Mouse (Mus musculus): ENCODE measurements around the gene Thsd7a. TPM values are rescaled to one million over a fixed set of nuclear protein-coding genes. Genes with fewer than 3 reads are reported as not detected.

Gene Thsd7a
- polyA plus RNA-seq, 1 experiment: 2.4 TPM

GRCm38 (mm10) chr6:12575619-12576216 lies 173.5 kb downstream of the Thsd7a start:
- H3K27ac ChIP-seq (ENCODE audit: insufficient read depth, low read length): no peak overlapping the region
- no peaks in the 10 kb centered on the region for H3K9me3 ChIP-seq (replicated peaks; ENCODE audit: control insufficient read depth, insufficient read depth, low read length, poor library complexity, severe bottlenecking)
- H3K9ac ChIP-seq (ENCODE audit: low read depth, poor library complexity, severe bottlenecking): no peak overlapping the region
- no peak overlapping the region for H3K4me3 ChIP-seq (ENCODE audit: low read depth, low read length)
- H3K36me3 ChIP-seq (ENCODE audit: control insufficient read depth, insufficient read depth, low read length, poor library complexity, severe bottlenecking): no peaks in the 10 kb centered on the region
- TF ChIP-seq CTCF (IDR thresholded peaks at IDR 0.05; ENCODE audit: low read depth, low read length) (no peak), POLR2A (IDR thresholded peaks at IDR 0.05; ENCODE audit: insufficient read depth, low read length) (no peak), EP300 (IDR thresholded peaks at IDR 0.05; ENCODE audit: insufficient read depth, low read depth, low read length) (no peak)
- no peaks in the 10 kb centered on the region for H3K27me3 ChIP-seq (ENCODE audit: control insufficient read depth, insufficient read depth, low read length, poor library complexity, severe bottlenecking)
- no peaks in the 10 kb centered on the region for H3K4me1 ChIP-seq (ENCODE audit: control insufficient read depth, insufficient read depth, low read length)

- H3K9me3 ChIP-seq (replicated peaks; ENCODE audit: control insufficient read depth, insufficient read depth, low read length, poor library complexity, severe bottlenecking): no peaks in the 10 kb centered on the region
- no peak overlapping the region for H3K27ac ChIP-seq (ENCODE audit: insufficient read depth, low read length)
- H3K4me3 ChIP-seq (ENCODE audit: low read depth, low read length): no peak overlapping the region
- H3K36me3 ChIP-seq (ENCODE audit: control insufficient read depth, insufficient read depth, low read length, poor library complexity, severe bottlenecking): no peaks in the 10 kb centered on the region
- TF ChIP-seq POLR2A (IDR thresholded peaks at IDR 0.05; ENCODE audit: insufficient read depth, low read length): no peak
- no peak for TF ChIP-seq CTCF (IDR thresholded peaks at IDR 0.05; ENCODE audit: low read depth, low read length)
- TF ChIP-seq EP300 (IDR thresholded peaks at IDR 0.05; ENCODE audit: insufficient read depth, low read depth, low read length): no peak
- H3K27me3 ChIP-seq (ENCODE audit: control insufficient read depth, insufficient read depth, low read length, poor library complexity, severe bottlenecking): no peaks in the 10 kb centered on the region
- H3K9ac ChIP-seq (ENCODE audit: low read depth, poor library complexity, severe bottlenecking): no peak overlapping the region
- H3K4me1 ChIP-seq (ENCODE audit: control insufficient read depth, insufficient read depth, low read length): no peaks in the 10 kb centered on the region
Measured at GRCm38 (mm10) chr6:12572202-12572601, 177.0 kb downstream of the Thsd7a start.

- TF ChIP-seq POLR2A (IDR thresholded peaks at IDR 0.05; ENCODE audit: insufficient read depth, low read length): no peak
- TF ChIP-seq EP300 (IDR thresholded peaks at IDR 0.05; ENCODE audit: insufficient read depth, low read depth, low read length): no peak
- TF ChIP-seq CTCF (IDR thresholded peaks at IDR 0.05; ENCODE audit: low read depth, low read length): no peak
- Histone ChIP-seq H3K9me3 (replicated peaks; ENCODE audit: control insufficient read depth, insufficient read depth, low read length, poor library complexity, severe bottlenecking) (no peaks in the 10 kb centered on the region), H3K4me3 (ENCODE audit: low read depth, low read length) (no peak overlapping the region), H3K27me3 (ENCODE audit: control insufficient read depth, insufficient read depth, low read length, poor library complexity, severe bottlenecking) (no peaks in the 10 kb centered on the region), H3K36me3 (ENCODE audit: control insufficient read depth, insufficient read depth, low read length, poor library complexity, severe bottlenecking) (no peaks in the 10 kb centered on the region), H3K27ac (ENCODE audit: insufficient read depth, low read length) (no peak overlapping the region), H3K4me1 (ENCODE audit: control insufficient read depth, insufficient read depth, low read length) (no peaks in the 10 kb centered on the region), H3K9ac (ENCODE audit: low read depth, poor library complexity, severe bottlenecking) (no peak overlapping the region)
Measured at GRCm38 (mm10) chr6:12565136-12565535, 184.1 kb downstream of the Thsd7a start.

GRCm38 (mm10) chr6:12562336-12562735 lies 186.9 kb downstream of the Thsd7a start:
- H3K9ac ChIP-seq (ENCODE audit: low read depth, poor library complexity, severe bottlenecking): no peak overlapping the region
- no peak overlapping the region for H3K27ac ChIP-seq (ENCODE audit: insufficient read depth, low read length)
- no peak for TF ChIP-seq EP300 (IDR thresholded peaks at IDR 0.05; ENCODE audit: insufficient read depth, low read depth, low read length)
- TF ChIP-seq CTCF (IDR thresholded peaks at IDR 0.05; ENCODE audit: low read depth, low read length): no peak
- no peak for TF ChIP-seq POLR2A (IDR thresholded peaks at IDR 0.05; ENCODE audit: insufficient read depth, low read length)
- no peaks in the 10 kb centered on the region for H3K36me3 ChIP-seq (ENCODE audit: control insufficient read depth, insufficient read depth, low read length, poor library complexity, severe bottlenecking)
- H3K4me3 ChIP-seq (ENCODE audit: low read depth, low read length): no peak overlapping the region
- no peaks in the 10 kb centered on the region for H3K4me1 ChIP-seq (ENCODE audit: control insufficient read depth, insufficient read depth, low read length)
- no peaks in the 10 kb centered on the region for H3K9me3 ChIP-seq (replicated peaks; ENCODE audit: control insufficient read depth, insufficient read depth, low read length, poor library complexity, severe bottlenecking)
- no peaks in the 10 kb centered on the region for H3K27me3 ChIP-seq (ENCODE audit: control insufficient read depth, insufficient read depth, low read length, poor library complexity, severe bottlenecking)

GRCm38 (mm10) chr6:12560500-12560899 lies 188.7 kb downstream of the Thsd7a start:
- TF ChIP-seq POLR2A (IDR thresholded peaks at IDR 0.05; ENCODE audit: insufficient read depth, low read length) (no peak), EP300 (IDR thresholded peaks at IDR 0.05; ENCODE audit: insufficient read depth, low read depth, low read length) (no peak), CTCF (IDR thresholded peaks at IDR 0.05; ENCODE audit: low read depth, low read length) (no peak)
- H3K9me3 ChIP-seq (replicated peaks; ENCODE audit: control insufficient read depth, insufficient read depth, low read length, poor library complexity, severe bottlenecking): no peaks in the 10 kb centered on the region
- H3K36me3 ChIP-seq (ENCODE audit: control insufficient read depth, insufficient read depth, low read length, poor library complexity, severe bottlenecking): no peaks in the 10 kb centered on the region
- H3K27me3 ChIP-seq (ENCODE audit: control insufficient read depth, insufficient read depth, low read length, poor library complexity, severe bottlenecking): no peaks in the 10 kb centered on the region
- H3K4me1 ChIP-seq (ENCODE audit: control insufficient read depth, insufficient read depth, low read length): no peaks in the 10 kb centered on the region
- H3K4me3 ChIP-seq (ENCODE audit: low read depth, low read length): no peak overlapping the region
- no peak overlapping the region for H3K27ac ChIP-seq (ENCODE audit: insufficient read depth, low read length)
- no peak overlapping the region for H3K9ac ChIP-seq (ENCODE audit: low read depth, poor library complexity, severe bottlenecking)

Data from ES-Bruce4 (cell line).